In the genomic region with DNA sequence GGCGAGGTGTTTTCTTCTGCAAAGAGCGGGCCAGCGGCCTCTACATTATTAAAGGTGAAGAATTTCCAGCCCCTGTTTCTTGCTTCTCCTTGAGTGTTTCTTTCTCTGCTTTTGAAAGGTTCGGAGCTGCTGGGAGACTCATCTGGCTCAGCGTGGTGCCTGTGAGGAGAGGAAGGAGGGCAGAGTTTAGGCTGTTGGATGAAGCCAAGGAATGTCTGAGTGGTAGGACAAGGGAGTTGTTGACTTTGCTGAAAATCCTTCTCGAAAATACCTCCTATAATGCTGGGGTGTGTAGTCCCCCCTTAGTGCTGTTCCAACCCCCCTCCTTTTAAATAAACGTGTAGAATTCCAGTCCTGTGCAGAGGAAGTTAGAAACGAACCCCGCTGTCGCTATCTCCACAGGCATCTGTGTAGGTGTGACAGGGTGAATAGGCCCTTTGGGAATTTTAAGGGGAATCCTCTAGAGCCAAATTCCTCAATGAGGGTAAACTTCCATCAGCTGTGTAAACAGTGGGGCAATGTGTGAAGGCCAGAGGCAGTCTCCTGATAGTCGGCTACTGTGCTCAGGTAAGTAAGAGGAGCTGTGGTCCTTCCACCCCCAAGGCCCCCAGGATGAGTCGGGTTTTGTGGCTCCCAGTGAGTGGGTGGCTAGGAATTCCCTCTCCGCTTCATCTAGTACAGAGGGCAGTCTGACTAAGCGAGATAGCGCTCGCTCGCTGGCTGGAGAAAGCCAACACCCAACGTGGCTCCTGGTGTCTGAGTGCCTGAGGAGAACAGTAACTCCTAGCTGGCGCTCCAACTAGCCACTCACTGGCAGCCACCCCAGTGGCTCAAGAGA, we compare ENCODE assay signal across 10 mouse cellular contexts. TPM values are rescaled to one million over a fixed set of nuclear protein-coding genes. Genes with fewer than 3 reads are reported as not detected.
DNase-seq lines count a peak whose midpoint lies in the region; ATAC-seq lines count a peak whose summit lies in the region.
"Had no signal": no experiment of that assay in that cellular context is flagged by ENCODE, and none has a peak within 500 bp of the region (broad histone marks: within the 10 kb centered on the region; RNA-seq: fewer than 3 reads in every experiment).

No protein-coding gene starts in this region.

- peak; percentile 52 for ATAC-seq in liver, embryonic 12.5 days

- no peaks in the 10 kb centered on the region for H3K9me3 ChIP-seq in liver, embryonic 12.5 days (replicated peaks)

- H3K27ac ChIP-seq in liver, embryonic 12.5 days = no peak overlapping the region

- no peaks in the 10 kb centered on the region for H3K27me3 ChIP-seq in liver, embryonic 12.5 days (replicated peaks)

- H3K36me3 ChIP-seq in liver, embryonic 12.5 days = no peaks in the 10 kb centered on the region

- H3K4me1 ChIP-seq in liver, embryonic 12.5 days = peaks cover 19% of the 10 kb centered on the region

- no peak overlapping the region for H3K9ac ChIP-seq in liver, embryonic 12.5 days

- H3K4me3 ChIP-seq in liver, embryonic 12.5 days = no peak overlapping the region

- DNase-seq in 3134 (ENCODE audit: extremely low read depth, insufficient read length, low spot score) = peak; percentile 83
- DNase-seq in Muller cell, postnatal 12 days (ENCODE audit: inconsistent ontology term) = peak; percentile 88
- DNase-seq in gastrocnemius, postnatal 25 days = peak; percentile 53
- DNase-seq in spleen, adult 12 weeks (ENCODE audit: low spot score) = no peak
- DNase-seq in c-Kit-positive CD71-positive TER-119-positive erythroid progenitor cells, embryonic 14.5 days (ENCODE audit: low spot score) = no peak
- no peak for DNase-seq in adrenal gland, adult 2 months
- DNase-seq in kidney, postnatal 25 days = no peak
- DNase-seq: adrenal gland, postnatal 36 days; thymus, postnatal 36 days had no signal

- H3K4me2 ChIP-seq in liver, embryonic 12.5 days = peak overlapping the region; percentile 2; the same call in 1 of the 2 replicates

- WGBS in liver, embryonic 12.5 days (ENCODE audit: insufficient replicate concordance) = 37% methylated on average over 19 of the region's 19 CpGs

RNA-seq across cellular contexts. Expression of a gene that starts 35.0 kb away (rescaled TPM):
- 10 to 100 TPM; 18.2 to 21.4 TPM for total RNA-seq in gastrocnemius, postnatal 25 days (2021)
- 11.1 and 11.3 TPM in 2 replicates for polyA plus RNA-seq in liver, embryonic 12.5 days (2016; fragmentation: Nextera tagmentation; extraction: Ambion mirVana)
- total RNA-seq in adrenal gland, adult 2 months (2021) = 10 to 100 TPM; 13.5 to 24.3 TPM
- 12.4 and 14.7 TPM in 2 replicates for polyA plus RNA-seq in adrenal gland, adult 2 months (2012; rRNA removed)

Comparison
In these comparisons a context has a peak if more than half of its experiments do, and no peak if none do; other contexts are left out.
1. DNase-seq: peak in 3134 (single experiment), Muller cell, postnatal 12 days (single experiment) and gastrocnemius, postnatal 25 days (single experiment); none in spleen, adult 12 weeks (single experiment), c-Kit-positive CD71-positive TER-119-positive erythroid progenitor cells, embryonic 14.5 days (single experiment), adrenal gland, adult 2 months (single experiment) and kidney, postnatal 25 days (0 of 2).